Mouse (Mus musculus) liver, embryonic 14.5 days (tissue): ENCODE data around the gene Onecut1. TPM values are rescaled to one million over a fixed set of nuclear protein-coding genes. Genes with fewer than 3 reads are reported as not detected.

ENCODE experiments used
- ATAC-seq: fragments of 200-750 bp; cut with Nextera tagmentation; 2 replicates; pipeline ENCODE4 v1.8.0; 2017; ENCODE audit warnings: moderate number of reproducible peaks, mild to moderate bottlenecking, moderate library complexity; ENCODE audit not compliant: insufficient read depth
- DNase-seq, 3 experiments: peaks; one replicate each; pipeline ENCODE4 v3.0.0-alpha.2; 2012 to 2013; ENCODE audit warnings: low read depth in 3 of 3, low spot score in 3 of 3
- H3K27ac ChIP-seq: fragments of 300-500 bp; sonication (generic); 2 replicates; pipeline ENCODE4 v1.5.1; 2014; ENCODE audit warnings: moderate library complexity, mild to moderate bottlenecking, control low read depth, inconsistent platforms
- H3K27me3 ChIP-seq: fragments of 300-500 bp; sonication (generic); 2 replicates; pipeline ENCODE4 v1.6.1; 2014; ENCODE audit warnings: mild to moderate bottlenecking, low read length, moderate library complexity; ENCODE audit not compliant: control insufficient read depth, insufficient read depth
- H3K36me3 ChIP-seq: fragments of 300-500 bp; sonication (generic); replicated peaks from 2 replicates; pipeline ENCODE4 v1.6.1; 2014; ENCODE audit warnings: low read depth; ENCODE audit not compliant: control insufficient read depth, insufficient read depth
- H3K4me1 ChIP-seq, 2 experiments: fragments of 200-500 bp in 1 of 2; fragments of 300-500 bp in 1 of 2; sonication (generic) in 1 of 2; replicated peaks; 2 replicates each; pipeline ENCODE4 v1.6.1; 2012 to 2014; ENCODE audit warnings: antibody characterized with exemption in 1 of 2, inconsistent platforms in 1 of 2, low read length in 1 of 2; ENCODE audit not compliant: control insufficient read depth in 2 of 2, insufficient read depth in 2 of 2
- H3K4me2 ChIP-seq: fragments of 300-500 bp; sonication (generic); 2 replicates; pipeline ENCODE4 v1.6.1; 2014; ENCODE audit warnings: low read depth, mild to moderate bottlenecking, control low read depth, moderate library complexity
- H3K4me3 ChIP-seq, 2 experiments: fragments of 200-500 bp in 1 of 2; fragments of 300-500 bp in 1 of 2; sonication (generic) in 1 of 2; 2 replicates each; pipeline ENCODE4 v1.5.1; 2012 to 2014; ENCODE audit warnings: low read depth in 2 of 2, low read length in 2 of 2, mild to moderate bottlenecking in 2 of 2, control low read depth in 1 of 2, inconsistent platforms in 1 of 2, moderate library complexity in 1 of 2; ENCODE audit not compliant: insufficient read depth in 1 of 2
- H3K9ac ChIP-seq: fragments of 300-500 bp; sonication (generic); replicated peaks from 2 replicates; pipeline ENCODE4 v1.6.1; 2014; ENCODE audit warnings: mild to moderate bottlenecking, control low read depth, moderate library complexity
- H3K9me3 ChIP-seq: fragments of 300-500 bp; sonication (generic); 2 replicates; pipeline ENCODE4 v1.6.1; 2016; ENCODE audit warnings: low read length, mixed read lengths; ENCODE audit not compliant: control insufficient read depth
- CTCF ChIP-seq: IDR thresholded peaks from 2 replicates; pipeline ENCODE4 v1.5.1; 2016; ENCODE audit warnings: antibody characterized with exemption, low read depth, control low read depth
- EP300 ChIP-seq: IDR thresholded peaks from 2 replicates; pipeline ENCODE4 v1.6.1; 2016; ENCODE audit warnings: antibody characterized with exemption, low read depth
- WGBS: fragments of 180-500 bp; shearing (Covaris S2); extraction: QIAGEN DNeasy Blood & Tissue Kit; methylation state at CpG from one replicate; pipeline ENCODE4 v1.1.7; 2014; ENCODE audit not compliant: insufficient replicate concordance; 5-methylcytosine and 5-hydroxymethylcytosine counted together
- polyA plus RNA-seq, 2 experiments: library from polyadenylated mRNA; depleted of rRNA in 1 of 2; stranded (reverse) in 1 of 2; unstranded in 1 of 2; fragments of >200 nt; fragmentation: Nextera tagmentation in 1 of 2; extraction: Ambion mirVana in 1 of 2; gene quantifications; 2 replicates each; pipeline versions ENCODE4 v1.2.1 to v1.2.3; 2012 to 2014

Gene Onecut1
- polyA plus RNA-seq, 2 experiments, result 0.77 to 1.1 TPM

DNA sequence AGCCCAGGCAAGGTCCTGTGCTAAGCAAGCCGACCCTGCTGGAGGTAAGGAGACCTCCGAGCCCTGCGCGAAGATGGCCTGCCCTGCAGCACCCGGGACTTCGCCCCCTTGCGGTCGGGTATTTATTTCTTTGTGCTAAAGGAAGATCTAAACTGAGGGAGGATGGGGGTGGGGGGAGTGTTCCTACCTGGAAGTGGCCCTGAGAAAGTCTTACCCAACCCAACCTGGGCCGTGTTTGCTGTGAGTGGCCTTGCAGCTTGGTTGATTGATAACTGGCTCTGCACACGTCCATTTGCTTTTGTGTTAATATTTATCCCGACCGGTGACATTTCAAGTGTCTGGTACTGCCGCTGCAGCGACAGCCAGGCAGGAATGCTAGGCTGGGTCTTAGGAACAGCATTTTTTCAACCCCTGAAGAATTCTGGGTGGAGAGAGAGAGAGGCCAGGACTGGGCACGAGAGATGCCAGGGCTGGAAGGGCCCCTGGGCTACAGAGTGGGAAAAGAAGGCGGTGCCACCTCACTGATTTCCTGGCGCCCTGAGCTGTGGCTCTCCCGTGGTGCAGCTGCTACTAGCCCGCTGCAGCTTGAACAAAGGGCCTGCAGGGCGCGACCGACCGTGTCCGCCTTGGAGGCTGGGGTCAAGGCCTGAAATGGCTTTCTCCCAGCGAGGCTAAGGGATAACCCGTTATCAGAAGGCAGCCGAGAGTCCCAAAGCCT, 5.0 kb downstream of the Onecut1 start:
- H3K4me3 ChIP-seq, result no peak overlapping the region
- no peaks in the 10 kb centered on the region for H3K36me3 ChIP-seq
- TF ChIP-seq EP300 (no peak), CTCF (peak; percentile 35)
- no peak overlapping the region for H3K9ac ChIP-seq
- peaks cover 58% of the 10 kb centered on the region for H3K27me3 ChIP-seq
- H3K9me3 ChIP-seq, result no peaks in the 10 kb centered on the region
- H3K27ac ChIP-seq, result no peak overlapping the region
- H3K4me2 ChIP-seq, result peak overlapping the region; percentile 11
- H3K4me1 ChIP-seq, result 0 out of 4 replicates have a peak, but pooled peaks cover 0 to 2% of the 10 kb centered on the region in 2 experiments
- ATAC-seq, result peak; percentile 61
- WGBS, result 10% methylated on average over 27 of the region's 27 CpGs
- DNase-seq, result peak in 2 of 3 experiments; percentile 12 to 24

DNA sequence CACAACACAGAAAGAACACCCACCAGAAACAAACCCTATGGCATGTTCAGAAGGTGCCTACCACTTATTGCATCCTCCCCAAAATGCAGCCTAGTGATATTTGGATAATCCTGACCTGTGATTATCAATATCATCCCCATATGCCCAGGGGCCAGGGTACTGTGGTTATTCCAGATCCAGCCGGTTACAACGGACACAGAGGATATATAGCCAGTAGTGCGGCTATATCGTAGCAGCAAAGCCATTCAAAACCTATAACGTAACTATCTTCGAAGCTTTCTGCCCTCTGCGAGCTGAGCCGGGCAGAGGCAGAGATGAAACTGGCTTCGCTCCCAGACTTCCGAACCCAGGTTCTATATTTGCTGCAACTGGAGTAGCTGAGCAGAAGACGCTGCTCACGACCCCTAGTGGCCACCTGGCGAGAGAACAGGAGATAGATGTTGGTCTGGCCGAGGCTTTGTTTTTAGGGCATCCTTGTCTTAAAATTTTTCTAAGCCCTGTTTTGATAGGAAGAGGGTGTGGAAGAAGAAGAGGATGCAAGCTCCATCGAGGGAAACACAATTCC, 6.0 kb downstream of the Onecut1 start:
- Histone ChIP-seq H3K9me3 (no peaks in the 10 kb centered on the region), H3K4me1 (0 out of 4 replicates have a peak, but pooled peaks cover 0 to 2% of the 10 kb centered on the region in 2 experiments), H3K9ac (no peak overlapping the region), H3K27ac (no peak overlapping the region), H3K4me2 (peak overlapping the region; percentile 11), H3K36me3 (no peaks in the 10 kb centered on the region), H3K4me3 (no peak overlapping the region), H3K27me3 (peaks cover 48% of the 10 kb centered on the region)
- TF ChIP-seq EP300 (no peak), CTCF (peak; percentile 59)
- ATAC-seq, result no peak
- no peak for DNase-seq
- 9% methylated on average over 15 of the region's 15 CpGs for WGBS

DNA sequence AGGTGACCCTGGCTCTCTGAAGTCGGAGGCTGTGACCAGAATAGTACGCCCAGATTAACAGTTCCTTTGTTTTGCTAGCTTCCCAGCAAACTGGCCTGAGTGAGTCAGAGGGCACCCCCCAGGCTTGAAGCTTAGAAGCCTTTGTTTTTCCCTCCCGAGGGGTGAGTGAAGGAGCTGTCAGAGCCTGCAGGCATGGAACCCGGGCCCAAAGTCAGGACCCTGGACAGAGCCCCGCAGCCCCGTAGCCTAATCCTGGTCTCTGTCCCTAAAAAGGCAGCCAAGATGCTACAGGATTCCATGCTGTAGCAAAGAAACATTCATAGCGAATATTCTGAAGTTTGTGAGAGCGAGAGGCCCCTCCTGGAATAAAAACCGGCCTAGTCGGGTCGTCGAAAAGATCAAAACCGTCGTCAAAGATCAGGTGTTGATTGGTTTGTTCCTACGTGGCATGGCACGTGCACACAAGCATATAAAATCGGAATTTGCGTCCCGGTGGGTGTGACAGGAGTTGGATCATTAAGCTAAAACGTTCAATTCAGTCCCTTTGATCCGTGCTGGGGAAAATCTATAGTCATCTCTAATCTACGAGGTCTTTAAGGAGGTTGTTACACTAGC, 6.7 kb downstream of the Onecut1 start:
- H3K9me3 ChIP-seq, result no peaks in the 10 kb centered on the region
- no peak for ATAC-seq
- no peak for DNase-seq
- H3K27ac ChIP-seq, result no peak overlapping the region
- H3K27me3 ChIP-seq, result peaks cover 41% of the 10 kb centered on the region
- H3K4me2 ChIP-seq, result no peak overlapping the region
- WGBS, result 9% methylated on average over 22 of the region's 22 CpGs
- 0 out of 4 replicates have a peak, but pooled peaks cover 0 to 2% of the 10 kb centered on the region in 2 experiments for H3K4me1 ChIP-seq
- TF ChIP-seq EP300 (no peak), CTCF (no peak)
- no peaks in the 10 kb centered on the region for H3K36me3 ChIP-seq
- H3K9ac ChIP-seq, result no peak overlapping the region
- H3K4me3 ChIP-seq, result no peak overlapping the region

DNA sequence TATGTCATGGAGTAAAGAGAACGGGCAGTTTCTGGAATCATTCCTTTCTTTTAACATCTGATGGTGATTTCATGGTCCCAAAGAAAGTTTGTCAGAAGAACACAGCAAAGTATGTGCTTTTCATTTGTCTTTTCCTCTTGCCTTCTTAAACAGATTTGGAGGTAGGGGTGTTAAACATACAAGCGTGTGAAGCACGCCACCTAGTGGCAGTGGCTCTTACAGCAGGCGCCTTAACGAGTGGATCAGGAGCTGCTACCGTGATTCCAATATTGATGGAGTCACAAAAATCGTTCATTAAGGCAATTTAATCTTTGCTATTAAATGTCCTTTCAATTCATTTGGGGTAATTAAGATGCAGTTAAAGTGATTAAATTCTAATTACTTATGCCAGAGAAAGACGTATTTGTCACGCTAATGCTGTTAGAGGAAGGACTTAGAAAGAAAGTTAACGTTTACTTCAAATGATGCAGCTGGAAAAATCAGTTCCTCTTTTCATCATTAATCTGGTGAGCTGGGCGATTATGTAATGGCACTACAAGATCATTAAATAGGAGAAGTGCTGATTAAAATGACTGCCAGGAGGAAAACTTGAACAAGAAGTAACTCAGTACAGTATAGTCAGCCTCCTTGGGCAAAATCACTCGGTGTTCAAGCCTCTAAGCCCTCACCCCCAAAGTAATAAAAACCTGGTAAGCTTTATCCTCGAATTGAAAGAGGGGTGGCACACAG, 9.4 kb downstream of the Onecut1 start:
- ATAC-seq (no peak), DNase-seq (peak in 1 of 3 experiments; percentile 16)
- Histone ChIP-seq H3K4me1 (no peaks in the 10 kb centered on the region), H3K36me3 (no peaks in the 10 kb centered on the region), H3K4me2 (no peak overlapping the region), H3K9ac (no peak overlapping the region), H3K27ac (no peak overlapping the region), H3K27me3 (peaks cover 14% of the 10 kb centered on the region), H3K4me3 (no peak overlapping the region), H3K9me3 (no peaks in the 10 kb centered on the region)
- TF ChIP-seq CTCF, result peak; percentile 79
- no peak for TF ChIP-seq EP300
- WGBS, result 19% methylated on average over 13 of the region's 13 CpGs
